Mouse (Mus musculus): ENCODE results near the gene Lamtor3. TPM values are rescaled to one million over a fixed set of nuclear protein-coding genes. Genes with fewer than 3 reads are reported as not detected.

Gene Lamtor3
- polyA plus RNA-seq, 1 experiment from 2014 or later, result 131 TPM

- H3K27me3 ChIP-seq (ENCODE audit: insufficient read depth, low read length), result no peaks in the 10 kb centered on the region
- no peak for TF ChIP-seq CTCF (IDR thresholded peaks at IDR 0.05; ENCODE audit: low read depth)
- no peak overlapping the region for H3K4me2 ChIP-seq (ENCODE audit: low read length)
- ATAC-seq (replicated peaks; ENCODE audit: low FRiP score, low read depth) (no peak), DNase-seq (ENCODE audit: low spot score) (no peak)
- H3K36me3 ChIP-seq (ENCODE audit: insufficient read depth, low read length), result no peaks in the 10 kb centered on the region
- WGBS, result 69% methylated on average over 5 of the region's 5 CpGs
- H3K9me3 ChIP-seq (replicated peaks; ENCODE audit: low read length), result no peaks in the 10 kb centered on the region
- H3K9ac ChIP-seq (ENCODE audit: low read depth, low read length), result no peak overlapping the region
- H3K4me1 ChIP-seq (replicated peaks; ENCODE audit: insufficient read depth, low read length), result no peaks in the 10 kb centered on the region; the same call in 1 of the 2 replicates
- H3K4me3 ChIP-seq (replicated peaks; ENCODE audit: low read depth, low read length), result no peak overlapping the region
- no peak overlapping the region for H3K27ac ChIP-seq
Observed at GRCm38 (mm10) chr3:137978233-137978632, 59.9 kb downstream of the Lamtor3 start.

Other genes with a start within 250 kb of the Lamtor3 start
- not detected in 2 replicates for gene Gm21962, start 247.0 kb upstream of the Lamtor3 start, polyA plus RNA-seq (2015; fragmentation: Nextera tagmentation; extraction: Ambion mirVana)
- gene H2afz, start 54.0 kb upstream of the Lamtor3 start, polyA plus RNA-seq (2015; fragmentation: Nextera tagmentation; extraction: Ambion mirVana), result 1,659 and 1,680 TPM in 2 replicates
- 11.6 and 12.1 TPM in 2 replicates for gene Dnajb14, start 50.8 kb upstream of the Lamtor3 start, polyA plus RNA-seq (2015; fragmentation: Nextera tagmentation; extraction: Ambion mirVana)
- 8.1 and 8.2 TPM in 2 replicates for gene Dapp1, start 63.0 kb downstream of the Lamtor3 start, polyA plus RNA-seq (2015; fragmentation: Nextera tagmentation; extraction: Ambion mirVana)
- gene 1110002E22Rik, start 146.5 kb downstream of the Lamtor3 start, polyA plus RNA-seq (2015; fragmentation: Nextera tagmentation; extraction: Ambion mirVana), result 0.13 and 0.18 TPM in 2 replicates
- 0.08 and 0.14 TPM in 2 replicates for gene Gm5105, start 148.9 kb downstream of the Lamtor3 start, polyA plus RNA-seq (2015; fragmentation: Nextera tagmentation; extraction: Ambion mirVana)
- 9.5 and 13.2 TPM in 2 replicates for gene Trmt10a, start 224.9 kb downstream of the Lamtor3 start, polyA plus RNA-seq (2015; fragmentation: Nextera tagmentation; extraction: Ambion mirVana)
- gene Mttp, start 226.5 kb downstream of the Lamtor3 start, polyA plus RNA-seq (2015; fragmentation: Nextera tagmentation; extraction: Ambion mirVana), result 6.9 and 7.0 TPM in 2 replicates